Mouse (Mus musculus): ENCODE data around the gene Fam234a.

GRCm38 (mm10) chr17:26187592-26187991 is 56.5 kb downstream of the Fam234a start:
- TF ChIP-seq ZC3H11A (IDR thresholded peaks at IDR 0.05; ENCODE audit: borderline replicate concordance, low read depth, low read length), result no peak
- TF ChIP-seq MAFK (IDR thresholded peaks at IDR 0.05; ENCODE audit: insufficient read depth, low read depth, low read length), result no peak
- TF ChIP-seq ZNF384 (IDR thresholded peaks at IDR 0.05; ENCODE audit: low read depth, low read length), result no peak
- TF ChIP-seq HCFC1 (IDR thresholded peaks at IDR 0.05; ENCODE audit: borderline replicate concordance, insufficient read depth, low read length), result no peak
